Mouse (Mus musculus) midbrain, embryonic 11.5 days (tissue): ENCODE measurements around the gene Depp1. TPM values are rescaled to one million over a fixed set of nuclear protein-coding genes. Genes with fewer than 3 reads are reported as not detected.

Experiments used
- ATAC-seq: fragments of 200-750 bp; cut with Nextera tagmentation; 2 replicates; pipeline ENCODE4 v1.8.0; 2017; ENCODE audit warnings: moderate TSS enrichment, moderate library complexity; ENCODE audit not compliant: low FRiP score
- DNase-seq: peaks from one replicate; pipeline ENCODE4 v3.0.0; 2015; ENCODE audit warnings: low spot score; ENCODE audit errors: missing footprints
- H3K27ac ChIP-seq: fragments of 300-500 bp; sonication (generic); 2 replicates; pipeline ENCODE4 v1.5.1; 2014; ENCODE audit warnings: low read depth, low read length
- H3K27me3 ChIP-seq: fragments of 300-500 bp; sonication (generic); 2 replicates; pipeline ENCODE4 v1.6.1; 2014; ENCODE audit warnings: mild to moderate bottlenecking, low read length, moderate library complexity, mixed read lengths; ENCODE audit not compliant: control insufficient read depth, insufficient read depth
- H3K36me3 ChIP-seq: fragments of 300-500 bp; sonication (generic); 2 replicates; pipeline ENCODE4 v1.6.1; 2014; ENCODE audit warnings: mild to moderate bottlenecking, low read length, moderate library complexity, mixed read lengths; ENCODE audit not compliant: control insufficient read depth, insufficient read depth
- H3K4me1 ChIP-seq: fragments of 300-500 bp; sonication (generic); 2 replicates; pipeline ENCODE4 v1.6.1; 2014; ENCODE audit warnings: low read length; ENCODE audit not compliant: control insufficient read depth, insufficient read depth
- H3K4me2 ChIP-seq: fragments of 300-500 bp; sonication (generic); 2 replicates; pipeline ENCODE4 v1.6.1; 2014; ENCODE audit warnings: mild to moderate bottlenecking, moderate library complexity
- H3K4me3 ChIP-seq: fragments of 300-500 bp; sonication (generic); 2 replicates; pipeline ENCODE4 v1.5.1; 2014; ENCODE audit warnings: low read depth, low read length
- H3K9ac ChIP-seq: fragments of 300-500 bp; sonication (generic); 2 replicates; pipeline ENCODE4 v1.6.1; 2014; ENCODE audit warnings: low read length
- H3K9me3 ChIP-seq: fragments of 300-500 bp; sonication (generic); 2 replicates; pipeline ENCODE4 v1.6.1; 2016; ENCODE audit warnings: low read length; ENCODE audit not compliant: control insufficient read depth
- WGBS: fragments of 180-500 bp; shearing (Covaris S2); extraction: QIAGEN DNeasy Blood & Tissue Kit; methylation state at CpG from one replicate; pipeline ENCODE4 v1.1.7; 2014; 5-methylcytosine and 5-hydroxymethylcytosine counted together
- polyA plus RNA-seq: library from polyadenylated mRNA; unstranded; fragments of >200 nt; fragmentation: Nextera tagmentation; extraction: Ambion mirVana; gene quantifications from 2 replicates; pipeline ENCODE4 v1.2.1, GENCODE M21; 2014

The Depp1 gene
- polyA plus RNA-seq, 1 experiment from 2014 or later, result 6.5 TPM

GRCm38 (mm10) chr6:116664031-116664430 lies 13.6 kb downstream of the Depp1 start:
- DNase-seq, result no peak
- no peaks in the 10 kb centered on the region for H3K27me3 ChIP-seq
- H3K9me3 ChIP-seq, result no peaks in the 10 kb centered on the region
- no peak overlapping the region for H3K9ac ChIP-seq
- H3K27ac ChIP-seq, result no peak overlapping the region
- H3K36me3 ChIP-seq, result no peaks in the 10 kb centered on the region
- H3K4me3 ChIP-seq, result no peak overlapping the region
- ATAC-seq, result no peak
- no peak overlapping the region for H3K4me2 ChIP-seq
- WGBS, result 79% methylated on average over 6 of the region's 6 CpGs
- H3K4me1 ChIP-seq, result peaks cover 17% of the 10 kb centered on the region

- Histone ChIP-seq H3K9ac (no peak overlapping the region), H3K4me3 (no peak overlapping the region), H3K36me3 (no peaks in the 10 kb centered on the region), H3K27me3 (no peaks in the 10 kb centered on the region), H3K4me1 (peaks cover 20% of the 10 kb centered on the region), H3K27ac (no peak overlapping the region), H3K4me2 (no peak overlapping the region), H3K9me3 (no peaks in the 10 kb centered on the region)
- DNase-seq (peak; percentile 66), ATAC-seq (no peak)
- WGBS, result 76% methylated on average over 3 of the region's 3 CpGs
These were observed 14.4 kb downstream of the Depp1 start for GRCm38 (mm10) chr6:116664830-116665229.

GRCm38 (mm10) chr6:116666085-116666750 lies 15.8 kb downstream of the Depp1 start:
- Histone ChIP-seq H3K27me3 (no peaks in the 10 kb centered on the region), H3K9me3 (no peaks in the 10 kb centered on the region), H3K9ac (no peak overlapping the region), H3K4me1 (peaks cover 33% of the 10 kb centered on the region), H3K4me3 (no peak overlapping the region), H3K27ac (peak overlapping the region; percentile 51; the same call in 1 of the 2 replicates), H3K4me2 (no peak overlapping the region), H3K36me3 (no peaks in the 10 kb centered on the region)
- ATAC-seq (no peak), DNase-seq (peak; percentile 80)
- 74% methylated on average over 12 of the region's 12 CpGs for WGBS

- Histone ChIP-seq H3K4me2 (no peak overlapping the region), H3K4me3 (no peak overlapping the region), H3K27ac (peak overlapping the region; percentile 60), H3K4me1 (peaks cover 40% of the 10 kb centered on the region), H3K36me3 (no peaks in the 10 kb centered on the region), H3K9ac (no peak overlapping the region), H3K9me3 (no peaks in the 10 kb centered on the region), H3K27me3 (no peaks in the 10 kb centered on the region)
- DNase-seq (no peak), ATAC-seq (no peak)
- 27% methylated on average over 3 of the region's 3 CpGs for WGBS
These were observed 16.5 kb downstream of the Depp1 start for GRCm38 (mm10) chr6:116666892-116667291.

GRCm38 (mm10) chr6:116667382-116667781 lies 17.0 kb downstream of the Depp1 start:
- Histone ChIP-seq H3K9me3 (no peaks in the 10 kb centered on the region), H3K27ac (peak overlapping the region; percentile 60), H3K4me1 (peaks cover 42% of the 10 kb centered on the region), H3K27me3 (no peaks in the 10 kb centered on the region), H3K4me2 (no peak overlapping the region), H3K4me3 (no peak overlapping the region), H3K36me3 (no peaks in the 10 kb centered on the region), H3K9ac (no peak overlapping the region)
- 63% methylated on average over 3 of the region's 3 CpGs for WGBS
- no peak for DNase-seq
- ATAC-seq, result no peak

- no peak overlapping the region for H3K4me3 ChIP-seq
- ATAC-seq (no peak), DNase-seq (no peak)
- no peak overlapping the region for H3K4me2 ChIP-seq
- 53% methylated on average over 11 of the region's 11 CpGs for WGBS
- no peaks in the 10 kb centered on the region for H3K9me3 ChIP-seq
- no peaks in the 10 kb centered on the region for H3K36me3 ChIP-seq
- no peak overlapping the region for H3K9ac ChIP-seq
- H3K4me1 ChIP-seq, result peaks cover 46% of the 10 kb centered on the region
- no peaks in the 10 kb centered on the region for H3K27me3 ChIP-seq
- H3K27ac ChIP-seq, result no peak overlapping the region
These were observed 18.5 kb downstream of the Depp1 start for GRCm38 (mm10) chr6:116668682-116669470.

- Histone ChIP-seq H3K9ac (peak overlapping the region; percentile 14), H3K4me1 (peaks cover 46% of the 10 kb centered on the region), H3K9me3 (no peaks in the 10 kb centered on the region), H3K27me3 (no peaks in the 10 kb centered on the region), H3K27ac (peak overlapping the region; percentile 75), H3K4me2 (0 out of 2 replicates have a peak overlapping the region, but pooled peaks have one; percentile 9), H3K36me3 (no peaks in the 10 kb centered on the region), H3K4me3 (no peak overlapping the region)
- ATAC-seq (no peak), DNase-seq (peak; percentile 92)
- WGBS, result 14% methylated on average over 6 of the region's 6 CpGs
These were observed 19.7 kb downstream of the Depp1 start for GRCm38 (mm10) chr6:116670144-116670543.

- Histone ChIP-seq H3K4me2 (peak overlapping the region; percentile 63), H3K36me3 (no peaks in the 10 kb centered on the region), H3K27me3 (no peaks in the 10 kb centered on the region), H3K9me3 (no peaks in the 10 kb centered on the region), H3K9ac (no peak overlapping the region; the same call in 1 of the 2 replicates), H3K4me3 (no peak overlapping the region), H3K4me1 (peaks cover 43% of the 10 kb centered on the region), H3K27ac (peak overlapping the region; percentile 75)
- 2% methylated on average over 5 of the region's 5 CpGs for WGBS
- DNase-seq, result peak; percentile 89
- ATAC-seq, result peak; percentile 51
These were observed 20.6 kb downstream of the Depp1 start for GRCm38 (mm10) chr6:116671031-116671430.

- peaks cover 38% of the 10 kb centered on the region for H3K4me1 ChIP-seq
- peak overlapping the region; percentile 63 for H3K4me2 ChIP-seq
- no peaks in the 10 kb centered on the region for H3K36me3 ChIP-seq
- no peak overlapping the region for H3K4me3 ChIP-seq
- no peak for ATAC-seq
- whole genome bisulfite sequencing, result 77% methylated on average over 4 of the region's 4 CpGs
- no peaks in the 10 kb centered on the region; the same call in 1 of the 2 replicates for H3K27me3 ChIP-seq
- H3K9me3 ChIP-seq, result no peaks in the 10 kb centered on the region
- H3K9ac ChIP-seq, result 0 out of 2 replicates have a peak overlapping the region, but pooled peaks have one; percentile 43
- DNase-seq, result peak; percentile 89
- no peak overlapping the region; the same call in 1 of the 2 replicates for H3K27ac ChIP-seq
These were observed 21.4 kb downstream of the Depp1 start for GRCm38 (mm10) chr6:116671768-116672167.
